ENCODE assay signal across 16 mouse cellular contexts in genomic region chrX:7444583-7444982, GRCm38 (mm10).
DNase-seq lines count a peak whose midpoint lies in the region; ATAC-seq and TF ChIP-seq lines count a peak whose summit lies in the region.
"Had no signal": no experiment of that assay in that cellular context is flagged by ENCODE, and none has a peak within 500 bp of the region (broad histone marks: within the 10 kb centered on the region; RNA-seq: fewer than 3 reads in every experiment).

No protein-coding gene starts in this region.

- H3K27me3 ChIP-seq in heart, embryonic 14.5 days (ENCODE audit: control insufficient read depth, insufficient read depth, low read length), result no peaks in the 10 kb centered on the region
- no peaks in the 10 kb centered on the region for H3K27me3 ChIP-seq in kidney, postnatal 0 days (ENCODE audit: insufficient read depth, low read length)
- no peaks in the 10 kb centered on the region for H3K27me3 ChIP-seq in liver, embryonic 13.5 days
- H3K27me3 ChIP-seq: hindbrain, embryonic 15.5 days; neural tube, embryonic 12.5 days had no signal

- 35% methylated on average over 6 of the region's 6 CpGs for WGBS in heart, embryonic 14.5 days
- 48% methylated on average over 6 of the region's 6 CpGs for WGBS in kidney, postnatal 0 days
- 39% methylated on average over 5 of the region's 6 CpGs for WGBS in liver, embryonic 13.5 days (ENCODE audit: insufficient replicate concordance)

- H3K9me3 ChIP-seq in heart, embryonic 14.5 days (ENCODE audit: control insufficient read depth, low read length), result no peaks in the 10 kb centered on the region
- H3K9me3 ChIP-seq in kidney, postnatal 0 days (replicated peaks; ENCODE audit: low read length), result no peaks in the 10 kb centered on the region
- H3K9me3 ChIP-seq in liver, embryonic 13.5 days (replicated peaks), result no peaks in the 10 kb centered on the region
- H3K9me3 ChIP-seq: hindbrain, embryonic 15.5 days; neural tube, embryonic 12.5 days had no signal

- H3K9ac ChIP-seq in heart, embryonic 14.5 days (ENCODE audit: low read length), result no peak overlapping the region
- H3K9ac ChIP-seq in kidney, postnatal 0 days (ENCODE audit: low read depth, low read length), result no peak overlapping the region
- no peak overlapping the region for H3K9ac ChIP-seq in liver, embryonic 13.5 days
- H3K9ac ChIP-seq: hindbrain, embryonic 15.5 days; neural tube, embryonic 12.5 days had no signal

- H3K4me2 ChIP-seq in heart, embryonic 14.5 days (ENCODE audit: low read length), result no peak overlapping the region
- no peak overlapping the region for H3K4me2 ChIP-seq in kidney, postnatal 0 days (ENCODE audit: low read length)
- no peak overlapping the region for H3K4me2 ChIP-seq in liver, embryonic 13.5 days
- H3K4me2 ChIP-seq: hindbrain, embryonic 15.5 days; midbrain, embryonic 11.5 days; neural tube, embryonic 12.5 days had no signal

- H3K4me1 ChIP-seq in heart, embryonic 14.5 days (ENCODE audit: control insufficient read depth in 2 of 2, insufficient read depth in 2 of 2, low read length in 2 of 2), result no peaks in the 10 kb centered on the region; a peak in 1 of 4 replicates
- no peaks in the 10 kb centered on the region for H3K4me1 ChIP-seq in kidney, postnatal 0 days (replicated peaks; ENCODE audit: insufficient read depth, low read length)
- no peaks in the 10 kb centered on the region for H3K4me1 ChIP-seq in liver, embryonic 13.5 days (replicated peaks)
- H3K4me1 ChIP-seq: hindbrain, embryonic 15.5 days; neural tube, embryonic 12.5 days had no signal

- no peak overlapping the region for H3K4me3 ChIP-seq in heart, embryonic 14.5 days (ENCODE audit: control insufficient read depth in 1 of 2, insufficient read depth in 1 of 2, low read depth in 1 of 2, low read length in 2 of 2)
- H3K4me3 ChIP-seq in kidney, postnatal 0 days (replicated peaks; ENCODE audit: low read depth, low read length), result no peak overlapping the region
- H3K4me3 ChIP-seq in liver, embryonic 13.5 days (replicated peaks), result no peak overlapping the region
- no peak overlapping the region for H3K4me3 ChIP-seq in left cerebral cortex, adult 2 months
- H3K4me3 ChIP-seq: hindbrain, embryonic 15.5 days; neural tube, embryonic 12.5 days had no signal

- no peak for ATAC-seq in heart, embryonic 14.5 days (ENCODE audit: insufficient number of reproducible peaks, insufficient read depth, low FRiP score, low read depth)
- ATAC-seq in kidney, postnatal 0 days (replicated peaks; ENCODE audit: low FRiP score, low read depth), result no peak
- no peak for ATAC-seq in liver, embryonic 13.5 days (ENCODE audit: low read depth)
- ATAC-seq: forebrain, embryonic 16.5 days had no signal

- peak overlapping the region; percentile 45 to 53; a peak in 2 of 4 replicates for H3K27ac ChIP-seq in heart, embryonic 14.5 days (replicated peaks in 1 of 2; ENCODE audit: control insufficient read depth in 1 of 2, insufficient read depth in 1 of 2, low read depth in 2 of 2, low read length in 2 of 2)
- H3K27ac ChIP-seq in kidney, postnatal 0 days, result peak overlapping the region; percentile 70
- peak overlapping the region; percentile 34; the same call in 1 of the 2 replicates for H3K27ac ChIP-seq in liver, embryonic 13.5 days
- H3K27ac ChIP-seq in left cerebral cortex, adult 2 months, result no peak overlapping the region
- H3K27ac ChIP-seq: hindbrain, embryonic 15.5 days; neural tube, embryonic 12.5 days had no signal

- DNase-seq in embryo, embryonic 10.5 days (ENCODE audit: low spot score), result peak; percentile 6
- DNase-seq in embryo, embryonic 11 days, result no peak
- DNase-seq in heart, postnatal 4 days, result no peak
- DNase-seq in kidney, postnatal 0 days (ENCODE audit: low spot score), result no peak
- DNase-seq in kidney, postnatal 10 days, result no peak
- no peak for DNase-seq in liver, embryonic 13.5 days
- DNase-seq in left cerebral cortex, adult 2 months (ENCODE audit: extremely low spot score in 1 of 2, low spot score in 2 of 2), result no peak
- DNase-seq: adrenal gland, adult 8-10 months; cerebellum, adult 9-10 months; gastrocnemius, postnatal 36 days; layer of hippocampus, postnatal 36 days had no signal

- TF ChIP-seq CTCF in kidney, postnatal 0 days (IDR thresholded peaks at IDR 0.05; ENCODE audit: low read depth), result no peak
- TF ChIP-seq CTCF in left cerebral cortex, adult 2 months (IDR thresholded peaks at IDR 0.05), result no peak

- intact Hi-C loops in left cerebral cortex, adult 2 months (cut with DNase I), result no loop called here

- no peaks in the 10 kb centered on the region for H3K36me3 ChIP-seq in heart, embryonic 14.5 days (ENCODE audit: control insufficient read depth, insufficient read depth, low read length)
- no peaks in the 10 kb centered on the region for H3K36me3 ChIP-seq in kidney, postnatal 0 days (ENCODE audit: insufficient read depth, low read length)
- no peaks in the 10 kb centered on the region for H3K36me3 ChIP-seq in liver, embryonic 13.5 days
- H3K36me3 ChIP-seq: hindbrain, embryonic 15.5 days; neural tube, embryonic 12.5 days had no signal
